Mouse (Mus musculus) adrenal gland, postnatal 10 days (tissue): Measurements from ENCODE around the gene Spag8. TPM values are rescaled to one million over a fixed set of nuclear protein-coding genes. Genes with fewer than 3 reads are reported as not detected.

Source experiments
- microRNA-seq: library from miRNA; unstranded; fragments of <30 nt; microRNA quantifications from one replicate; pipeline ENCODE4 v1.2.0, GENCODE M21; 2021
- total RNA-seq, 2 experiments: library from RNA; stranded (reverse); gene quantifications; 2 replicates each; pipeline ENCODE4 v1.2.3; 2021

The Spag8 gene
- total RNA-seq, 2 experiments from 2014 or later: 0.57 to 0.79 TPM

Small RNA genes within 50 kb of the gene (microRNA-seq; reads per million reads assigned to microRNA genes)
- 1.8 reads per million for gene Gm25262

Other genes starting within 250 kb of the Spag8 start
- under 1 TPM; 0.27 to 0.97 TPM for gene Fam166b, start 224.5 kb downstream of the Spag8 start, total RNA-seq
- 10 to 100 TPM; 55.3 to 58.2 TPM for gene Tesk1, start 211.7 kb downstream of the Spag8 start, total RNA-seq
- gene Cd72, start 199.0 kb downstream of the Spag8 start, total RNA-seq: 1 to 10 TPM; 1.9 to 3.2 TPM
- gene Sit1, start 169.9 kb downstream of the Spag8 start, total RNA-seq: under 1 TPM; 0.51 to 0.64 TPM
- gene Ccdc107, start 160.7 kb downstream of the Spag8 start, total RNA-seq: 10 to 100 TPM; 41.1 to 45.5 TPM
- 10 to 100 TPM in 1 of 2 experiments, 1 to 10 TPM in 1; 6.2 to 10.9 TPM for gene Arhgef39, start 153.9 kb downstream of the Spag8 start, total RNA-seq
- under 1 TPM; 0.76 to 0.90 TPM for gene Car9, start 146.6 kb downstream of the Spag8 start, total RNA-seq
- gene Tpm2, start 129.8 kb downstream of the Spag8 start, total RNA-seq: 100 to 1,000 TPM; 203 to 822 TPM
- 100 to 1,000 TPM in 1 of 2 experiments, 10 to 100 TPM in 1; 90.4 to 108 TPM for gene Creb3, start 91.3 kb downstream of the Spag8 start, total RNA-seq
- 100 to 1,000 TPM; 171 to 192 TPM for gene Tln1, start 90.9 kb downstream of the Spag8 start, total RNA-seq
- gene Rgp1, start 74.9 kb downstream of the Spag8 start, total RNA-seq: 10 to 100 TPM; 41.7 to 54.1 TPM
- 10 to 100 TPM; 10.5 to 15.4 TPM for gene Gba2, start 74.7 kb downstream of the Spag8 start, total RNA-seq
- 1 to 10 TPM; 1.8 to 1.9 TPM for gene Msmp, start 69.1 kb downstream of the Spag8 start, total RNA-seq
- 10 to 100 TPM; 30.1 to 48.3 TPM for gene Npr2, start 21.7 kb downstream of the Spag8 start, total RNA-seq
- gene Hint2, start 2.9 kb upstream of the Spag8 start, total RNA-seq: 100 to 1,000 TPM; 106 to 111 TPM
- 10 to 100 TPM in 1 of 2 experiments, 1 to 10 TPM in 1; 6.6 to 10.7 TPM for gene Tmem8b, start 15.4 kb upstream of the Spag8 start, total RNA-seq
- gene Fam221b, start 15.6 kb upstream of the Spag8 start, total RNA-seq: under 1 TPM; 0.15 to 0.36 TPM
- gene Olfr70, start 47.2 kb upstream of the Spag8 start, total RNA-seq: not detected
- not detected for gene Olfr71, start 56.7 kb upstream of the Spag8 start, total RNA-seq
- 1 to 10 TPM; 5.5 to 6.0 TPM for gene Hrct1, start 73.6 kb upstream of the Spag8 start, total RNA-seq
- 1 to 10 TPM; 4.1 to 4.3 TPM for gene Spaar, start 76.4 kb upstream of the Spag8 start, total RNA-seq
- not detected for gene Olfr159, start 117.4 kb upstream of the Spag8 start, total RNA-seq
- gene Olfr156, start 170.3 kb upstream of the Spag8 start, total RNA-seq: not detected
- not detected for gene Olfr157, start 186.6 kb upstream of the Spag8 start, total RNA-seq
- gene Olfr155, start 198.0 kb upstream of the Spag8 start, total RNA-seq: not detected
- gene Reck, start 221.9 kb upstream of the Spag8 start, total RNA-seq: 10 to 100 TPM; 17.1 to 18.1 TPM